Mouse (Mus musculus) retina, adult 2 months (tissue): ENCODE results near the gene Hmgcl.
A peak's percentile ranks its signal among the peaks of the same experiment; 100 is the strongest.
"Not testable (repeated sequence)": the region's sequence is repeated elsewhere in the genome, so short reads cannot be mapped to it uniquely, and the experiment has no call there.

ENCODE experiments used
- DNase-seq: peaks from one replicate; pipeline ENCODE4 v3.0.0-alpha.2; 2012; ENCODE audit warnings: low read depth, low spot score

The Hmgcl gene

GRCm38 (mm10) chr4:135926861-135927260, 19.4 kb upstream of the Hmgcl start:
- DNase-seq: no peak

GRCm38 (mm10) chr4:135928376-135928775, 17.9 kb upstream of the Hmgcl start:
- DNase-seq: no peak

- DNase-seq: no peak
Measured at GRCm38 (mm10) chr4:135929405-135929804, 16.8 kb upstream of the Hmgcl start.

GRCm38 (mm10) chr4:135929828-135930227, 16.4 kb upstream of the Hmgcl start:
- no peak for DNase-seq

GRCm38 (mm10) chr4:135930239-135930638, 16.0 kb upstream of the Hmgcl start:
- DNase-seq: no peak

GRCm38 (mm10) chr4:135931832-135932231, 14.4 kb upstream of the Hmgcl start:
- no peak for DNase-seq

- DNase-seq: no peak
Measured at GRCm38 (mm10) chr4:135934708-135935500, 11.3 kb upstream of the Hmgcl start.

- no peak for DNase-seq
Measured at GRCm38 (mm10) chr4:135935502-135935901, 10.7 kb upstream of the Hmgcl start.

GRCm38 (mm10) chr4:135938858-135939257, 7.4 kb upstream of the Hmgcl start:
- no peak for DNase-seq

GRCm38 (mm10) chr4:135941026-135941425, 5.2 kb upstream of the Hmgcl start:
- DNase-seq: not testable (repeated sequence)

- DNase-seq: no peak
Measured at GRCm38 (mm10) chr4:135942193-135942592, 4.1 kb upstream of the Hmgcl start.

- no peak for DNase-seq
Measured at GRCm38 (mm10) chr4:135943389-135943788, 2.9 kb upstream of the Hmgcl start.

GRCm38 (mm10) chr4:135945706-135946105, 542 bp upstream of the Hmgcl start:
- DNase-seq: no peak

GRCm38 (mm10) chr4:135946659-135947301, 532 bp downstream of the Hmgcl start:
- DNase-seq: no peak

GRCm38 (mm10) chr4:135948142-135948541, 1.9 kb downstream of the Hmgcl start:
- DNase-seq: no peak

GRCm38 (mm10) chr4:135949475-135949874, 3.2 kb downstream of the Hmgcl start:
- no peak for DNase-seq

GRCm38 (mm10) chr4:135949911-135950310, 3.7 kb downstream of the Hmgcl start:
- DNase-seq: no peak

GRCm38 (mm10) chr4:135950365-135950764, 4.1 kb downstream of the Hmgcl start:
- DNase-seq: no peak

- DNase-seq: no peak
Measured at GRCm38 (mm10) chr4:135951505-135951904, 5.3 kb downstream of the Hmgcl start.

- DNase-seq: no peak
Measured at GRCm38 (mm10) chr4:135953179-135953578, 6.9 kb downstream of the Hmgcl start.

GRCm38 (mm10) chr4:135954241-135954640, 8.0 kb downstream of the Hmgcl start:
- DNase-seq: peak; percentile 65

- no peak for DNase-seq
Measured at GRCm38 (mm10) chr4:135955886-135956285, 9.6 kb downstream of the Hmgcl start.

- DNase-seq: no peak
Measured at GRCm38 (mm10) chr4:135958354-135958753, 12.1 kb downstream of the Hmgcl start.
